Mouse (Mus musculus) NIH3T3 (cell line): Measurements from ENCODE around the gene Dkc1.

Source experiments
- DNase-seq: peaks from one replicate; pipeline ENCODE4 v3.0.0-alpha.2; 2012; ENCODE audit warnings: low read depth

The Dkc1 gene

GRCm38 (mm10) chrX:75095369-75096162 lies at the start of gene Dkc1:
TSS of gene Dkc1 (plus strand) at chrX:75095854.
- peak; percentile 93 for DNase-seq

GRCm38 (mm10) chrX:75045931-75046330 lies 49.7 kb upstream of the Dkc1 start:
- DNase-seq = no peak

GRCm38 (mm10) chrX:75046921-75047635 lies 48.6 kb upstream of the Dkc1 start:
- peak; percentile 70 for DNase-seq

- DNase-seq = no peak
Observed at GRCm38 (mm10) chrX:75056120-75056775, 39.4 kb upstream of the Dkc1 start.

GRCm38 (mm10) chrX:75082351-75082750 lies 13.3 kb upstream of the Dkc1 start:
- DNase-seq = no peak

GRCm38 (mm10) chrX:75083982-75084773 lies 11.5 kb upstream of the Dkc1 start:
- DNase-seq = peak; percentile 14

GRCm38 (mm10) chrX:75084774-75085508 lies 10.7 kb upstream of the Dkc1 start, which contains the start of gene Gab3:
TSS of gene Gab3 (minus strand) at chrX:75085458.
- peak; percentile 62 for DNase-seq

GRCm38 (mm10) chrX:75085654-75086053 lies 10.0 kb upstream of the Dkc1 start:
- peak; percentile 20 for DNase-seq

- peak; percentile 32 for DNase-seq
Observed at GRCm38 (mm10) chrX:75096163-75096770, 613 bp downstream of the Dkc1 start.

GRCm38 (mm10) chrX:75098799-75099198 lies 3.1 kb downstream of the Dkc1 start:
- no peak for DNase-seq

GRCm38 (mm10) chrX:75102293-75102692 lies 6.6 kb downstream of the Dkc1 start:
- DNase-seq = no peak

- DNase-seq = no peak
Observed at GRCm38 (mm10) chrX:75115550-75115949, 19.9 kb downstream of the Dkc1 start.

GRCm38 (mm10) chrX:75125606-75126005 lies 30.0 kb downstream of the Dkc1 start:
- DNase-seq = no peak

- DNase-seq = no peak
Observed at GRCm38 (mm10) chrX:75126893-75127292, 31.2 kb downstream of the Dkc1 start.

GRCm38 (mm10) chrX:75128333-75128980 lies 32.8 kb downstream of the Dkc1 start:
- DNase-seq = peak; percentile 5

- DNase-seq = no peak
Observed at GRCm38 (mm10) chrX:75129474-75129873, 33.8 kb downstream of the Dkc1 start.

GRCm38 (mm10) chrX:75130467-75131160 lies 35.0 kb downstream of the Dkc1 start, which contains the start of gene Mpp1:
TSS of gene Mpp1 (minus strand) at chrX:75131016.
- DNase-seq = peak; percentile 93

GRCm38 (mm10) chrX:75136938-75137337 lies 41.3 kb downstream of the Dkc1 start:
- DNase-seq = peak; percentile 11

GRCm38 (mm10) chrX:75137729-75138128 lies 42.1 kb downstream of the Dkc1 start:
- peak; percentile 49 for DNase-seq
